Mouse (Mus musculus) kidney, postnatal 4 days (tissue): ENCODE measurements around the gene Erp27.
A peak's percentile ranks its signal among the peaks of the same experiment; 100 is the strongest.

Experiments
- DNase-seq, 2 experiments: peaks; one replicate each; pipeline ENCODE4 v3.0.0; 2021; ENCODE audit warnings: mixed read lengths in 2 of 2

Erp27 gene

GRCm38 (mm10) chr6:136939326-136940187 is 17.6 kb upstream of the Erp27 start:
- no peak for DNase-seq

- peak in 1 of 2 experiments; percentile 37 for DNase-seq
Observed at GRCm38 (mm10) chr6:136938331-136939126, 16.5 kb upstream of the Erp27 start.

- DNase-seq = no peak
Observed at GRCm38 (mm10) chr6:136937117-136937516, 15.1 kb upstream of the Erp27 start.

- DNase-seq = no peak
Observed at GRCm38 (mm10) chr6:136936361-136936760, 14.4 kb upstream of the Erp27 start.

GRCm38 (mm10) chr6:136935233-136935632 is 13.3 kb upstream of the Erp27 start:
- no peak for DNase-seq

GRCm38 (mm10) chr6:136934068-136934467 is 12.1 kb upstream of the Erp27 start:
- DNase-seq = no peak

GRCm38 (mm10) chr6:136931246-136931645 is 9.3 kb upstream of the Erp27 start:
- no peak for DNase-seq

GRCm38 (mm10) chr6:136930677-136931076 is 8.7 kb upstream of the Erp27 start:
- peak; percentile 53 to 70 for DNase-seq

- DNase-seq = peak; percentile 56 to 67
Observed at GRCm38 (mm10) chr6:136927626-136928025, 5.6 kb upstream of the Erp27 start.

- no peak for DNase-seq
Observed at GRCm38 (mm10) chr6:136925049-136925448, 3.1 kb upstream of the Erp27 start.

- no peak for DNase-seq
Observed at GRCm38 (mm10) chr6:136923532-136923931, 1.6 kb upstream of the Erp27 start, which contains the start of gene Pde6h. Gene Pde6h, plus strand, starts transcription at chr6:136923832.

- DNase-seq = no peak
Observed at GRCm38 (mm10) chr6:136922871-136923270, 891 bp upstream of the Erp27 start.

GRCm38 (mm10) chr6:136921601-136922000 is 379 bp downstream of the Erp27 start:
- no peak for DNase-seq

GRCm38 (mm10) chr6:136920320-136921257 is 1.4 kb downstream of the Erp27 start:
- DNase-seq = peak; percentile 76 to 81

- DNase-seq = no peak
Observed at GRCm38 (mm10) chr6:136917885-136918284, 4.1 kb downstream of the Erp27 start.

GRCm38 (mm10) chr6:136915721-136916395 is 6.1 kb downstream of the Erp27 start:
- DNase-seq = peak; percentile 34 to 41

GRCm38 (mm10) chr6:136914234-136914633 is 7.7 kb downstream of the Erp27 start:
- no peak for DNase-seq

GRCm38 (mm10) chr6:136913384-136914126 is 8.4 kb downstream of the Erp27 start:
- peak; percentile 55 to 69 for DNase-seq

GRCm38 (mm10) chr6:136912751-136913265 is 9.2 kb downstream of the Erp27 start:
- DNase-seq = no peak

GRCm38 (mm10) chr6:136910247-136910890 is 11.6 kb downstream of the Erp27 start:
- peak in 1 of 2 experiments; percentile 38 for DNase-seq
